Mouse (Mus musculus): ENCODE data around the gene Tmem123.

Tmem123 gene

GRCm38 (mm10) chr9:7749537-7749936 lies 14.3 kb upstream of the Tmem123 start:
- H3K27me3 ChIP-seq (ENCODE audit: insufficient read depth, low read length) = no peaks in the 10 kb centered on the region
- H3K4me1 ChIP-seq (replicated peaks; ENCODE audit: low read depth, low read length) = no peaks in the 10 kb centered on the region
- TF ChIP-seq POU5F1 (IDR thresholded peaks at IDR 0.05; ENCODE audit: borderline replicate concordance, low read length) = no peak
- TF ChIP-seq CTCF (conservative IDR thresholded peaks at IDR 0.05; ENCODE audit: low read length) = no peak
- TF ChIP-seq NANOG (IDR thresholded peaks at IDR 0.05; ENCODE audit: borderline replicate concordance, low read length) = no peak
- no peaks in the 10 kb centered on the region for H3K36me3 ChIP-seq (ENCODE audit: insufficient read depth, low read length)
- no peaks in the 10 kb centered on the region for H3K9me3 ChIP-seq (ENCODE audit: low read length)
- no peak overlapping the region for H3K4me3 ChIP-seq (replicated peaks; ENCODE audit: low read length)

- H3K4me1 ChIP-seq (replicated peaks; ENCODE audit: low read depth, low read length) = peaks cover 8% of the 10 kb centered on the region
- H3K4me3 ChIP-seq (replicated peaks; ENCODE audit: low read length) = no peak overlapping the region
- H3K27me3 ChIP-seq (ENCODE audit: insufficient read depth, low read length) = no peaks in the 10 kb centered on the region
- H3K9me3 ChIP-seq (ENCODE audit: low read length) = no peaks in the 10 kb centered on the region; the same call in 1 of the 2 replicates
- no peak for TF ChIP-seq POU5F1 (IDR thresholded peaks at IDR 0.05; ENCODE audit: borderline replicate concordance, low read length)
- no peak for TF ChIP-seq NANOG (IDR thresholded peaks at IDR 0.05; ENCODE audit: borderline replicate concordance, low read length)
- TF ChIP-seq CTCF (conservative IDR thresholded peaks at IDR 0.05; ENCODE audit: low read length) = no peak
- H3K36me3 ChIP-seq (ENCODE audit: insufficient read depth, low read length) = no peaks in the 10 kb centered on the region
These were observed 7.9 kb upstream of the Tmem123 start for GRCm38 (mm10) chr9:7755889-7756423.

- TF ChIP-seq CTCF (conservative IDR thresholded peaks at IDR 0.05; ENCODE audit: low read length) (no peak), NANOG (IDR thresholded peaks at IDR 0.05; ENCODE audit: borderline replicate concordance, low read length) (no peak), POU5F1 (IDR thresholded peaks at IDR 0.05; ENCODE audit: borderline replicate concordance, low read length) (no peak)
These were observed 1.9 kb upstream of the Tmem123 start for GRCm38 (mm10) chr9:7761906-7762455.

GRCm38 (mm10) chr9:7762741-7763140 lies 1.1 kb upstream of the Tmem123 start:
- TF ChIP-seq POU5F1 (IDR thresholded peaks at IDR 0.05; ENCODE audit: borderline replicate concordance, low read length) (no peak), CTCF (conservative IDR thresholded peaks at IDR 0.05; ENCODE audit: low read length) (no peak), NANOG (IDR thresholded peaks at IDR 0.05; ENCODE audit: borderline replicate concordance, low read length) (no peak)
- Histone ChIP-seq H3K36me3 (ENCODE audit: insufficient read depth, low read length) (peaks cover 10% of the 10 kb centered on the region; the same call in 1 of the 2 replicates), H3K4me3 (replicated peaks; ENCODE audit: low read length) (no peak overlapping the region), H3K9me3 (ENCODE audit: low read length) (no peaks in the 10 kb centered on the region; the same call in 1 of the 2 replicates), H3K27me3 (ENCODE audit: insufficient read depth, low read length) (peaks cover 7% of the 10 kb centered on the region; the same call in 1 of the 2 replicates), H3K4me1 (replicated peaks; ENCODE audit: low read depth, low read length) (peaks cover 64% of the 10 kb centered on the region)

More at GRCm38 (mm10) chr9:7761906-7762455, 1.9 kb upstream of the Tmem123 start:
- Histone ChIP-seq H3K4me3 (replicated peaks; ENCODE audit: low read length) (peak overlapping the region; percentile 62), H3K4me1 (replicated peaks; ENCODE audit: low read depth, low read length) (peaks cover 56% of the 10 kb centered on the region), H3K9me3 (ENCODE audit: low read length) (no peaks in the 10 kb centered on the region; the same call in 1 of the 2 replicates), H3K36me3 (ENCODE audit: insufficient read depth, low read length) (0 out of 2 replicates have a peak, but pooled peaks cover 6% of the 10 kb centered on the region), H3K27me3 (ENCODE audit: insufficient read depth, low read length) (peaks cover 7% of the 10 kb centered on the region; the same call in 1 of the 2 replicates)

- Histone ChIP-seq H3K9me3 (ENCODE audit: low read length) (no peaks in the 10 kb centered on the region), H3K4me1 (replicated peaks; ENCODE audit: low read depth, low read length) (peaks cover 79% of the 10 kb centered on the region), H3K4me3 (replicated peaks; ENCODE audit: low read length) (peak overlapping the region; percentile 91), H3K27me3 (ENCODE audit: insufficient read depth, low read length) (peaks cover 7% of the 10 kb centered on the region; the same call in 1 of the 2 replicates), H3K36me3 (ENCODE audit: insufficient read depth, low read length) (peaks cover 25% of the 10 kb centered on the region)
- TF ChIP-seq NANOG (IDR thresholded peaks at IDR 0.05; ENCODE audit: borderline replicate concordance, low read length) = no peak
- TF ChIP-seq CTCF (conservative IDR thresholded peaks at IDR 0.05; ENCODE audit: low read length) = no peak
- TF ChIP-seq POU5F1 (IDR thresholded peaks at IDR 0.05; ENCODE audit: borderline replicate concordance, low read length) = no peak
These were observed 626 bp downstream of the Tmem123 start for GRCm38 (mm10) chr9:7764463-7764871.

GRCm38 (mm10) chr9:7765236-7765635 lies 1.4 kb downstream of the Tmem123 start:
- peaks cover 33% of the 10 kb centered on the region for H3K36me3 ChIP-seq (ENCODE audit: insufficient read depth, low read length)
- no peak for TF ChIP-seq CTCF (conservative IDR thresholded peaks at IDR 0.05; ENCODE audit: low read length)
- TF ChIP-seq NANOG (IDR thresholded peaks at IDR 0.05; ENCODE audit: borderline replicate concordance, low read length) = no peak
- TF ChIP-seq POU5F1 (IDR thresholded peaks at IDR 0.05; ENCODE audit: borderline replicate concordance, low read length) = no peak
- no peaks in the 10 kb centered on the region for H3K9me3 ChIP-seq (ENCODE audit: low read length)
- H3K4me3 ChIP-seq (replicated peaks; ENCODE audit: low read length) = peak overlapping the region; percentile 91
- H3K27me3 ChIP-seq (ENCODE audit: insufficient read depth, low read length) = peaks cover 7% of the 10 kb centered on the region; the same call in 1 of the 2 replicates
- peaks cover 78% of the 10 kb centered on the region for H3K4me1 ChIP-seq (replicated peaks; ENCODE audit: low read depth, low read length)

GRCm38 (mm10) chr9:7766582-7766981 lies 2.7 kb downstream of the Tmem123 start:
- Histone ChIP-seq H3K4me3 (replicated peaks; ENCODE audit: low read length) (no peak overlapping the region), H3K9me3 (ENCODE audit: low read length) (no peaks in the 10 kb centered on the region), H3K27me3 (ENCODE audit: insufficient read depth, low read length) (peaks cover 7% of the 10 kb centered on the region; the same call in 1 of the 2 replicates), H3K36me3 (ENCODE audit: insufficient read depth, low read length) (peaks cover 44% of the 10 kb centered on the region), H3K4me1 (replicated peaks; ENCODE audit: low read depth, low read length) (peaks cover 66% of the 10 kb centered on the region)
- TF ChIP-seq POU5F1 (IDR thresholded peaks at IDR 0.05; ENCODE audit: borderline replicate concordance, low read length) = no peak
- no peak for TF ChIP-seq CTCF (conservative IDR thresholded peaks at IDR 0.05; ENCODE audit: low read length)
- TF ChIP-seq NANOG (IDR thresholded peaks at IDR 0.05; ENCODE audit: borderline replicate concordance, low read length) = no peak

- TF ChIP-seq NANOG (IDR thresholded peaks at IDR 0.05; ENCODE audit: borderline replicate concordance, low read length) = no peak
- TF ChIP-seq POU5F1 (IDR thresholded peaks at IDR 0.05; ENCODE audit: borderline replicate concordance, low read length) = no peak
- TF ChIP-seq CTCF (conservative IDR thresholded peaks at IDR 0.05; ENCODE audit: low read length) = no peak
- Histone ChIP-seq H3K9me3 (ENCODE audit: low read length) (no peaks in the 10 kb centered on the region), H3K36me3 (ENCODE audit: insufficient read depth, low read length) (peaks cover 54% of the 10 kb centered on the region), H3K27me3 (ENCODE audit: insufficient read depth, low read length) (peaks cover 7% of the 10 kb centered on the region; the same call in 1 of the 2 replicates), H3K4me3 (replicated peaks; ENCODE audit: low read length) (no peak overlapping the region), H3K4me1 (replicated peaks; ENCODE audit: low read depth, low read length) (peaks cover 61% of the 10 kb centered on the region)
These were observed 3.7 kb downstream of the Tmem123 start for GRCm38 (mm10) chr9:7767526-7767925.
